Mouse (Mus musculus) embryonic facial prominence, embryonic 11.5 days (tissue): ENCODE measurements at regions not wholly inside any gene's neighbourhood (a gene's known extent, or its start where the extent isn't known, plus 50 kb on each side); places are given as distances from the start of the nearest gene placed in this dataset.

Experiments
- ATAC-seq: fragments of 200-750 bp; cut with Nextera tagmentation; replicated peaks from 2 replicates; pipeline ENCODE4 v1.8.0; 2017; ENCODE audit warnings: low read depth; ENCODE audit not compliant: insufficient number of reproducible peaks, low FRiP score, low TSS enrichment
- DNase-seq: peaks from one replicate; pipeline ENCODE4 v3.0.0-alpha.2; 2015; ENCODE audit warnings: low spot score
- H3K27ac ChIP-seq: fragments of 300-500 bp; sonication (generic); replicated peaks from 2 replicates; pipeline ENCODE4 v1.5.1; 2014; ENCODE audit warnings: mild to moderate bottlenecking, low read depth, low read length, control low read depth
- H3K27me3 ChIP-seq: fragments of 300-500 bp; sonication (generic); 2 replicates; pipeline ENCODE4 v1.6.1; 2014; ENCODE audit warnings: mild to moderate bottlenecking, low read length, moderate library complexity, mixed read lengths; ENCODE audit not compliant: control insufficient read depth, insufficient read depth
- H3K36me3 ChIP-seq: fragments of 300-500 bp; sonication (generic); replicated peaks from 2 replicates; pipeline ENCODE4 v1.6.1; 2014; ENCODE audit warnings: low read depth, mild to moderate bottlenecking, low read length, moderate library complexity, mixed read lengths; ENCODE audit not compliant: control insufficient read depth, insufficient read depth
- H3K4me1 ChIP-seq: fragments of 300-500 bp; sonication (generic); 2 replicates; pipeline ENCODE4 v1.6.1; 2014; ENCODE audit warnings: low read length, mixed read lengths; ENCODE audit not compliant: control insufficient read depth, insufficient read depth
- H3K4me2 ChIP-seq: fragments of 300-500 bp; sonication (generic); 2 replicates; pipeline ENCODE4 v1.6.1; 2014; ENCODE audit warnings: low read depth, mild to moderate bottlenecking, control low read depth, low read length, moderate library complexity
- H3K4me3 ChIP-seq: fragments of 300-500 bp; sonication (generic); 2 replicates; pipeline ENCODE4 v1.5.1; 2014; ENCODE audit warnings: low read depth, low read length, control low read depth
- H3K9ac ChIP-seq: fragments of 300-500 bp; sonication (generic); replicated peaks from 2 replicates; pipeline ENCODE4 v1.6.1; 2014; ENCODE audit warnings: mild to moderate bottlenecking, control low read depth, low read length
- H3K9me3 ChIP-seq: fragments of 300-500 bp; sonication (generic); replicated peaks from 2 replicates; pipeline ENCODE4 v1.6.1; 2016; ENCODE audit warnings: mild to moderate bottlenecking, low read length, inconsistent platforms, mixed read lengths; ENCODE audit not compliant: control insufficient read depth
- WGBS: fragments of 180-500 bp; shearing (Covaris S2); extraction: QIAGEN DNeasy Blood & Tissue Kit; methylation state at CpG from one replicate; pipeline ENCODE4 v1.1.7; 2014; 5-methylcytosine and 5-hydroxymethylcytosine counted together

DNA sequence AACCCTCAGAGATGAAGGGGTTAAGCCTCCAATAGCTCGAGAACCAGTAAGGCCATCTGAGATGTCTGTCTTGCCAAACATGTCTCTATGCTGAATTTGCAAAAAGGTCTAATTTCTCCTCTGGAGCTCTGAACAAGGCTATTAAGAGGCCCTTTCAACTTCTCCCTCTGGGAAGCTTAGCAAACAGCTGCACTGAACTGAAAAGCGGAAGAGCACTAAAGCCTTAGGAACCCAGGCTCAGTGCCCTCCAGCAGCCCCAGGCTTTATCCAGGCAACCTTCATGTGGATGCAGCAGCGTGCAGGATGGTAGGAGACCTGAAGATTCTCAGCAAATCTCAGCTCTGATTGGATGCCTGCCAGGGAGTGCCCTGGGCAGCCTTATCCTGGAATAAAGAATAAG lies 850.1 kb downstream of the Tmem114 start:
- Histone ChIP-seq H3K27ac (no peak overlapping the region), H3K4me1 (no peaks in the 10 kb centered on the region), H3K4me3 (no peak overlapping the region), H3K9me3 (no peaks in the 10 kb centered on the region), H3K4me2 (no peak overlapping the region), H3K9ac (no peak overlapping the region), H3K27me3 (no peaks in the 10 kb centered on the region), H3K36me3 (no peaks in the 10 kb centered on the region)
- DNase-seq: peak; percentile 9
- no peak for ATAC-seq
- 45% methylated on average over 3 of the region's 3 CpGs for WGBS

DNA sequence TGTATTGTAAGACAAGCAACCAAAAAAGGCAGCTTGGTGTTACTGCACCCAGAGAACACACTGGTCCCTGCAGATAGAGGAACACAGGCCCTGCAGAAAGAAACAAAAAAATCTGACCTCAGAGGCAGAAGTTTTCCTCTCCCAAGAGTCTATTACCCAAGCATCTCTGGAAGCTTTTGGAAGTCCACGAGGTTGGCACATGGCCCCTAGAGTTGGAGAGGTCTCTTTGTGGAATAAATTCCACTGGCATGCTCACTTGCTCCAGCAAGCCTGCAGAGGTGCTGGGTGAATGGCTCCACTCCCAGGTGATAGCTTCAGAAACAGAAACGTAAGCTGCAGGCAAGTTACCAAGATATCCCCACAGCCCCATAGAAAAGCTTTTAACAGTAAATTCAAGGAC lies 864.1 kb downstream of the Tmem114 start:
- H3K27ac ChIP-seq: no peak overlapping the region
- no peak overlapping the region for H3K9ac ChIP-seq
- no peaks in the 10 kb centered on the region for H3K9me3 ChIP-seq
- H3K36me3 ChIP-seq: no peaks in the 10 kb centered on the region
- H3K27me3 ChIP-seq: no peaks in the 10 kb centered on the region
- H3K4me3 ChIP-seq: no peak overlapping the region
- 73% methylated on average over 2 of the region's 2 CpGs for WGBS
- ATAC-seq (no peak), DNase-seq (no peak)
- no peaks in the 10 kb centered on the region for H3K4me1 ChIP-seq
- H3K4me2 ChIP-seq: no peak overlapping the region

- Histone ChIP-seq H3K36me3 (no peaks in the 10 kb centered on the region), H3K4me2 (no peak overlapping the region), H3K27me3 (no peaks in the 10 kb centered on the region), H3K27ac (no peak overlapping the region), H3K9me3 (no peaks in the 10 kb centered on the region), H3K4me1 (no peaks in the 10 kb centered on the region), H3K9ac (no peak overlapping the region), H3K4me3 (no peak overlapping the region)
- 90% methylated on average over 1 of the region's 1 CpGs for WGBS
- DNase-seq (no peak), ATAC-seq (no peak)
Observed at GRCm38 (mm10) chr16:7559177-7559576, 865.8 kb downstream of the Tmem114 start.

GRCm38 (mm10) chr16:7558637-7559036 lies 866.3 kb downstream of the Tmem114 start:
- Histone ChIP-seq H3K27me3 (no peaks in the 10 kb centered on the region), H3K9me3 (no peaks in the 10 kb centered on the region), H3K4me3 (no peak overlapping the region), H3K4me1 (no peaks in the 10 kb centered on the region), H3K36me3 (no peaks in the 10 kb centered on the region), H3K4me2 (no peak overlapping the region), H3K27ac (no peak overlapping the region), H3K9ac (no peak overlapping the region)
- 84% methylated on average over 1 of the region's 1 CpGs for WGBS
- no peak for ATAC-seq
- DNase-seq: no peak

DNA sequence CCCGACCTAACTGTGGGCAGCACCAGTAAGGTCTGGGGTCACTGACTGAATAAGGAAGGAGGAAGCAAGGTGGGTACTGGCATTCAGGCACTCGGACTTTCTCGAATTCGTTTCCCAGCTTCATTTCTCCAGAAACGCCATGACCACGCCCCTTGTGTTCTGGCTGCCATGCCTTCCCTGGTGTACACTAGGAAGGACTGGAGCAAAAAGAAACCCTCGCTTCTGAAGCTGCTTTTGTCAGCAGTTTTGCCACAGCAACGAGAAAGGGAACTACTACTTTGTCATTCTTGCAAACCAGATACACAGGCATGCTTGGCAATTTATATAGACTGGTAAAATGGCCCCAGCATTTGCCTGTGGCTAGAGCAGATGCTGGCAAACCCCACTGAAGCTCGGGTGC lies 869.0 kb downstream of the Tmem114 start:
- Histone ChIP-seq H3K9me3 (no peaks in the 10 kb centered on the region), H3K4me1 (no peaks in the 10 kb centered on the region), H3K4me2 (no peak overlapping the region), H3K9ac (no peak overlapping the region), H3K36me3 (no peaks in the 10 kb centered on the region), H3K27ac (no peak overlapping the region), H3K27me3 (no peaks in the 10 kb centered on the region), H3K4me3 (no peak overlapping the region)
- 86% methylated on average over 9 of the region's 9 CpGs for WGBS
- ATAC-seq (no peak), DNase-seq (no peak)

DNA sequence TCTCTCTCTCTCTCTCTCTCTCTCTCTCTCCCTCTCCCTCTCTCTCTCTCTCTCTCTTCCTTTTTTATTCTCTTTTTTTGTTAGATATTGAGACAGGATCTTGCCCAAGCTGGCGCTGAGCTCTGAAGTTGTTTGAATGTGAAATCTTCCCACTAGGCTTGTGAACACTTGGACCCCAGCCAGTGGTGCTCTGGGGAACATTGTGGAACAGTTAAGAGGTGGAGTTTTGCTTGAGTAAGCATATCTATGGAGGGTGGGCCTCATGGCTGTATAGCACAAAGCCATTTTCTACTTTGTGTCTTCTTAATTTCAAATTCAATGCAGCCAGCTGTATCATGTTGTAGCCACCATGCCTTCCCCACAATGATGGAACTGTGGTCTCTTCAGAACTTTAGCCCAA lies 875.4 kb downstream of the Tmem114 start:
- 89% methylated on average over 1 of the region's 1 CpGs for WGBS
- Histone ChIP-seq H3K9ac (no peak overlapping the region), H3K27ac (no peak overlapping the region), H3K36me3 (no peaks in the 10 kb centered on the region), H3K9me3 (no peaks in the 10 kb centered on the region), H3K4me2 (no peak overlapping the region), H3K4me1 (no peaks in the 10 kb centered on the region), H3K27me3 (no peaks in the 10 kb centered on the region), H3K4me3 (no peak overlapping the region)
- DNase-seq (no peak), ATAC-seq (no peak)

- WGBS: 37% methylated on average over 4 of the region's 4 CpGs
Observed at GRCm38 (mm10) chr16:7544067-7544466, 880.9 kb downstream of the Tmem114 start.

GRCm38 (mm10) chr16:7529811-7530210 lies 895.1 kb downstream of the Tmem114 start:
- H3K9ac ChIP-seq: no peak overlapping the region
- H3K27me3 ChIP-seq: no peaks in the 10 kb centered on the region
- 89% methylated on average over 2 of the region's 2 CpGs for WGBS
- ATAC-seq (no peak), DNase-seq (no peak)
- H3K4me1 ChIP-seq: no peaks in the 10 kb centered on the region
- no peak overlapping the region for H3K4me2 ChIP-seq
- no peaks in the 10 kb centered on the region for H3K9me3 ChIP-seq
- no peak overlapping the region for H3K27ac ChIP-seq
- no peaks in the 10 kb centered on the region for H3K36me3 ChIP-seq
- H3K4me3 ChIP-seq: no peak overlapping the region

More at GRCm38 (mm10) chr16:7544067-7544466, 880.9 kb downstream of the Tmem114 start:
- no peak overlapping the region for H3K27ac ChIP-seq
- DNase-seq (no peak), ATAC-seq (no peak)
- H3K36me3 ChIP-seq: no peaks in the 10 kb centered on the region
- H3K4me3 ChIP-seq: no peak overlapping the region
- no peak overlapping the region for H3K9ac ChIP-seq
- no peaks in the 10 kb centered on the region for H3K27me3 ChIP-seq
- no peaks in the 10 kb centered on the region for H3K9me3 ChIP-seq
- no peaks in the 10 kb centered on the region for H3K4me1 ChIP-seq
- no peak overlapping the region for H3K4me2 ChIP-seq
